Mouse (Mus musculus): Measurements from ENCODE around the gene Slc10a6. TPM values are rescaled to one million over a fixed set of nuclear protein-coding genes. Genes with fewer than 3 reads are reported as not detected.

Slc10a6 gene
- under 1 TPM; 0.15 to 0.18 TPM for total RNA-seq (2021)

DNA sequence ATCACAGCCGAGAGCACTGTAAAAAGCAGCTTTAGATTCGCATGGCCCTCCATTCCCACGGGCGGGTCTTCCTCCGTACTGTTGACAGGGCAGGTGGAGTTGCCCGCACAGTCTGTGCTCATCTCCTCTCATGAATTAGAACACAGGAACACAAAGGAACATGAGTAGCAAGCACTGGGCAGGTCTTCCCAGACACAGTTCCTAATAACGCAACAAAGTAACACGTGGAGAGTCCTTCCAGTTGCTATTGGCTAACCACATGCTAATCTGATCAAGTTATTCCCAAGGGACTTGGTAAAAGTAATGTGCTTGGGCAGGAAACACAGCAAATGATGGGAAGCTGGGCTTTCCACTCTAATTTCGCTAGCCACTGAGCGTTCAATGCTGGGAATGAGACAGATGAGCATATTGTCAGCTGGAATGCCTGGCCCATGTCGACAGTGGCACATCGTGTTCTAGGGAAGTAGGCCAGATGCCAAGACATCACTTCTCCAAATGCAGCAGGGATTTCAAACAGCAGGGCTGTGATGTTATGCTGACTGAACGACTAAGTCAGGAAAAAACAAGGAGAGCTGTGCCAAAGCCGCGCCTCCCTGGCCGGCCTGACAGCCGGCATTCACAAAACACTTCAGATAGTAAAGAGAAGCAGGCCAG, at the start of gene Slc10a6:
Gene Slc10a6 (minus strand): TSS at position 293 of the 654 bp plus-strand sequence.
- DNase-seq (ENCODE audit: low spot score in 2 of 2) = peak; percentile 41 to 65
- intact Hi-C loops (cut with DNase I) = no loop called here

GRCm38 (mm10) chr5:103678974-103679373, 49.8 kb upstream of the Slc10a6 start:
- intact Hi-C loops (cut with DNase I) = no loop called here
- DNase-seq (ENCODE audit: low spot score in 2 of 2) = no peak

DNA sequence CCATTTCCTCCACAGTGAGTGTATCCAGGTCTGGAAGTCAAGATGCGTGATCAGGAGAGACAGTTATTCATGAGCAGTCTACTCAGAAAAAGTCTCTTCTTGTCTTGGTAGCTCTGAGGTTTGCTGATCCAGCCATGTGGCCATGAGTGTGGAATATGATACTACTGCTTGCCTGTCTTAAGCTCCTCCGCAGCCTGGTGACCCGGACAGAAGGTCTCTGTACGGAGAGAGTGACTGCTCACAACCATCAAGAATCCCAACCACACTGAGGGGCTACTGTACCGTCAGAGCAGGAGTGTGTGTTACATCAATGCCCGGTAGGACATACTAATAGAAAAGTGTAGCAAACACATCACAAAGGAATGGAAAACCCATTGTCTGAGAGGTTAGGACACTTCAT, 48.7 kb upstream of the Slc10a6 start:
- intact Hi-C loops (cut with DNase I) = no loop called here
- DNase-seq (ENCODE audit: low spot score in 2 of 2) = no peak

DNA sequence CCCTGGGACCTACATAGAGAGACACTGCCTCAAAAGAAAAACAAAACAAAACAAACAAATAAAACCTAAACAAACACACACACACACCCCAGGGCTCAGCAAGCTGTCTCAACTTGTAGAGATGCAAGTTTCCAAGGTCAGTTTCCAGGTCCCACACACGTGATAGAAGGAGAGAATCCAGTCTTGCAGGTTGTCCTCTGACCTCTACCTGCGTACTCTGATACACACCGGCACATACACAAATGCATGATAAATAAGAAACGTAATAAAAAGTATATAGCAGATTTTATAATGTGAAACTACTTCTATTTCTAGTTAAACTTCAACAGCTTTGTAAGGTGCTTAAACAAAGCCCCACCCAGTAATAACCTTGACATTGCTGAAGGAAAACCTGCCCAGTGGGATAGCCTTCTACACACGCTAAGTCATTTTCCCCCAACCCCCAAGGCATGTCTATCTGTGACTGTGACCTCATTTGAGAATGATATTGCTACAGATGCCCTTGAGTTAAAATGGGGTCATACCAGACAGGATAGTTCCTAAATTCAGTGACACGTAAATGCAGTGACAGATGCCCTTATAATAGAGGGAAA, 47.2 kb upstream of the Slc10a6 start:
- no peak for DNase-seq (ENCODE audit: low spot score in 2 of 2)
- intact Hi-C loops (cut with DNase I) = no loop called here

- intact Hi-C loops (cut with DNase I) = no loop called here
- DNase-seq (ENCODE audit: low spot score in 2 of 2) = no peak
Observed at GRCm38 (mm10) chr5:103674482-103674881, 45.3 kb upstream of the Slc10a6 start.

- intact Hi-C loops (cut with DNase I) = no loop called here
Observed at GRCm38 (mm10) chr5:103673611-103674010, 44.4 kb upstream of the Slc10a6 start.

DNA sequence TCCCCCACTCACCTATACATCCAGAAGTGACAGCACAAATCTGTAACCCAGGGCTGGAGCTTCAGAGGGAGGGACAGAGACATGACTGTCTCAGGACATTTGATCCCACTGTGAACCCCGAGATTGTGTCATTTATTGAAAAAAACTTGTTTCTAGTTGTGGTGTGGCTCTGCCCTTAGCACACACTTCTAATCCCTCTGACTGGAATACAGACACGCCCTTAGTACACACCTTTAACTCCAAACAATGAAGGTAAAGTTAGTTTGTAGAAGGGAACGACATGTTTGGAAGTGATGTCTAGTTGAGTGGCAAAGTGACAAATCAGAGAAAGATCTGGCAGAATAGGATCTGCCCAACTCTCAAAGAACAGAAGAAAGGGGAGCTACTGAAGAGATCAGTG, 42.7 kb upstream of the Slc10a6 start:
- DNase-seq (ENCODE audit: low spot score in 2 of 2) = no peak
- intact Hi-C loops (cut with DNase I) = no loop called here

More at GRCm38 (mm10) chr5:103673611-103674010, 44.4 kb upstream of the Slc10a6 start:
- DNase-seq (ENCODE audit: low spot score in 2 of 2) = no peak

- no peak for DNase-seq (ENCODE audit: low spot score in 2 of 2)
- intact Hi-C loops (cut with DNase I) = no loop called here
Observed at GRCm38 (mm10) chr5:103665876-103666275, 36.7 kb upstream of the Slc10a6 start.

- intact Hi-C loops (cut with DNase I) = no loop called here
- no peak for DNase-seq (ENCODE audit: low spot score in 2 of 2)
Observed at GRCm38 (mm10) chr5:103664932-103665331, 35.7 kb upstream of the Slc10a6 start.

DNA sequence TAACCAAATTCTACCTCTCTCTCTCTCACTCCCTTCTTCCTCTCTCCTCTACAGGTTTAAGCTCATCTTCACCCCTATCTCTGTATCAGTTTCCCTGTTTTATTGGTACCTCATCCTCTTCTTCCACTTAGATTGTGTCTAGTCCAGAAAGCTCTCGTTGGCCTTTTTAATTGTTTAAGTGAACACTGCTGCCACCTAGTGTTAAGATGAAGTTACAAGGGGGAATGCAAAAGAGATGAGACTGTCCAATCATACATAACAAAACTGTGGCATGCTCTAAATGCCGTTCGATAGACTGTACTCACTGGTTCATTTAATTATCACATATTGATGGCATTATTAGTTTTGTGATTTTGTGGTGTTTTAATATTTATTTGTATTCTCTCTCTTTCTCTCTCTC, 30.4 kb upstream of the Slc10a6 start:
- intact Hi-C loops (cut with DNase I) = no loop called here
- DNase-seq (ENCODE audit: low spot score in 2 of 2) = no peak

DNA sequence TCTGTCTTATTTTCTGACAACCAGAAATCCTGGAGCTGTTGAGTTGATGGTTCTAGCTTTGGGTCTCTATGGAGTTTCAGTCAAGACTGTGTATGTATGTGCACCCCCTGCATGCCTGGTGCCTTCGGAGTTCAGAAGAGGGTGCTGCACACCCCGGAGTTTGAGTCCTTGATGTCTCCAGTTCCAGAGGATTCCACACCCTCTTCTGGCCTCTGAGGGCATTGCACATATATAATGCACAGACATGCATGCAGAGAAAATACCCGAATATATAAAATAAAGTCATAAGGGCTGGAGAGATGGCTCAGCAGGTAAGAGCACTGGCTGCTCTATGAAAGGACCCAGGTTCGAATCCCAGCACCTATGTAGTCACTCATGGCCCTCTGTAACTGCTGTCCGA, 29.7 kb upstream of the Slc10a6 start:
- DNase-seq (ENCODE audit: low spot score in 2 of 2) = no peak

DNA sequence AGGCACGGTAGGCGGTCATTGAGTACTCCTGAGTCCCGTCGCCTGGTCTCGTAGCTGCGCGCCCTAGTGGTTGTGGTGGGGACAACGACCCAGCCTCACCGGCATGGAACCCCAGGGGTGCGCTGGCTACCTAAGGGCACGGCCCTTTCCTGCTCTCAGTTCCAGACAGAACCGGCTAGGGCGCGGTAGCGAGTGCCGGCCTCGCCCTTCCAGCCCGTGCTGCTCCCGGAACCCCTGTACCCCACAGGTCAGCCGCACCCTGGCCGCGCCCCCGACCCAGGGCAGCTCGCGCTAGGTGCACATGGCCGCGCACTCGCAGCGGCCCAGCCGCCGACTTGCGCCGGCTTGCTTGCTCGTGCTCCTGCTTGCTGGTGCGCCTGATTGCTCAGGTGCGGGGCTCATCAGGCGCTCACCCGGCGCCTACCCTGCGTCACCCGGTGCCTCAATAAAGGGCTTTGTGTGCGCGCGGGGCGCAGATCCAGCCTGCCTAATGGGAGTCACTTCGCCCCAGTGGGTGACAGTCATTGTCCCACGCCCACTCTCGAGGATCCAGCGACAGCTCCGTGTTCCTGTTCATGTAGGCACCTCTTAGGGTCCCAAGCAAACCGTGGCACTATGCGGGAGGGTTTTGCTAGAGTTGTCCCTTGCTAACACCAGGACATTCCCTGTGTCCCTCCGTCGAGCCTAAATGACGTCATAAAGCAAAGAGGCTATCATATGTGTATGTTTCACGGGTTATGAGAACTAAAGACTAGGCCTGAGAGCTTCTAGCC, 26.3 kb upstream of the Slc10a6 start, which contains the start of gene 1700016H13Rik:
Gene 1700016H13Rik (minus strand): TSS at position 665 of the 773 bp plus-strand sequence.
- DNase-seq (ENCODE audit: low spot score in 2 of 2) = peak; percentile 26 to 28
- intact Hi-C loops (cut with DNase I) = no loop called here

More for the DNA sequence above, 29.7 kb upstream of the Slc10a6 start:
- intact Hi-C loops (cut with DNase I) = loop anchor here (1.0 kb wide), 1 partner anchor 303 kb away; no protein-coding TSS in a partner anchor

GRCm38 (mm10) chr5:103654780-103655179, 25.6 kb upstream of the Slc10a6 start:
- DNase-seq (ENCODE audit: low spot score in 2 of 2) = no peak
- intact Hi-C loops (cut with DNase I) = no loop called here

DNA sequence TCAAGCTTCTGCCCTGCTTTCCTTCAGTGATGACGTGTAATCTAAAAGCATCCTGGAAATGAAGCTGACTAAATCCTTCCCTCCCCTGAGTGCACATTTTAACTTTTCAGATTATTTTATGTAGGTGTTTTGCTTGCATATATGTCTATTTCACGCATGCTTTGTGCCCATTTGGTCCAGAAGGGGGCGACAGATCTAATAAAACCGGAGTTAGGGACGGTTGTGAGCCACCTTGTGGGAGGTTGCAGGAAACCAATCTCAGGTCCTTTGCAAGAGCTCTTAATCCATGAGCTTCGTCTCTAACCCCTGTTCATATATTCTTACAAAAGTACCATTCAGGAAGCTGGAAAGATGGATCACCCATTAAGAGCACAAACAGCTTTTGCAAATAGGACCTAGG, 25.0 kb upstream of the Slc10a6 start:
- DNase-seq (ENCODE audit: low spot score in 2 of 2) = no peak
- intact Hi-C loops (cut with DNase I) = no loop called here

DNA sequence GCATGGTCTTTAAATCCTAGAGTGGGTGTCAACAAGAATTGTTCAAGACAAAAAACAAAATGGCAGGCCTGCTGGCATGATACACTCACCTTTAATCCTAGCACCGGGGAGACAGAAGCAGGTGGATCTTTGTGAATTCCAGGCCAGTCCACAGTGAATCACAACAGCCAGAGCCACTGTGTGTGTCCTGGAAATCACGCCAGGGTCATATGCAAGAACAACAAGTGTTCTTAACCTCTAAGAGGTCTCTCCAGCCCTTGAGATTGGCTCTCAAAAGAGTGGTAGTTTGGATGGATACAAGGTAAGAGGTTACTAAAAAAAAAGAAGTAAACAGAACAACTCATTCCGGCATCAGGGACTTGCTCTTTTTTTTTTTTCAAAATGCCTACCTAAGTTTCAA, 18.1 kb upstream of the Slc10a6 start:
- DNase-seq (ENCODE audit: low spot score in 2 of 2) = no peak
- intact Hi-C loops (cut with DNase I) = no loop called here

DNA sequence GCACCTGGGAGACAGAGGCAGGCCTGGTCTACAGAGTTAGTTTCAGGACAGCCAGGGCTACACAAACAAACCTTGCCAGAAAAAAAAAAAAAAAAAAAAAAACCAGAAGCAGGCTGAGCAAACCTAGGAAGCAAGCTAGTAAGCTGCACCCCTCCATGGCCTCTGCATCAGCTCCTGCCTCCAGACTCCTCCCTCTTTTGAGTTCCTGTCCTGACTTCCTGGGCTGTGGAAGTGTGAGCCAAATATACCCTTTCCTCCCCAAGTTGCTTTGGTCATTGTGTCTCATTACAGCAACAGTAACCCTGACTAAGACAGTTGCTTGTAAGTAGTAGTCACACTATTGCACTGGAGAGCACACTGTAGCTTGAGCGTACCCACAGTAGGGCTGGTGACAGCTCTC, 15.0 kb upstream of the Slc10a6 start:
- intact Hi-C loops (cut with DNase I) = no loop called here
- DNase-seq (ENCODE audit: low spot score in 2 of 2) = no peak

DNA sequence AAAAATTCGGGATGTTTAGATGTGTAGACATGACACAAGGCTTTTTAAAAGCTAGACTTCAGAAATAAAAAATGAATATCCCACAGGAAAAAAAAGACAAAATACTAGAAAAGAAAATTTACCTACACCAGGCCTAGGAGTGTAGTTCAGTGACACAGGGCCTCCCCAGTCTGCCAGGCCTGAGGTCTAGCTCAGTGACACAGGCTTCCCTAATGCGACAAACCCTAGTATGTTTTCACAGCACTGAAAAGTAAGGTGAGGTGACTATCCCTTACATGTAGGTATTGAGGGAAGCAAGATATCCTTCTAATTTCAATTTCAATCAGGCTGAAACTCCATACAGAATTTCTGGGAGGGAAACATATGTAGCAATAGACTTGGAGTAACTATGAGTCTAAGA, 8.0 kb upstream of the Slc10a6 start:
- no peak for DNase-seq (ENCODE audit: low spot score in 2 of 2)
- intact Hi-C loops (cut with DNase I) = no loop called here

- DNase-seq (ENCODE audit: low spot score in 2 of 2) = no peak
- intact Hi-C loops (cut with DNase I) = no loop called here
Observed at GRCm38 (mm10) chr5:103629854-103630580, 814 bp upstream of the Slc10a6 start.

- intact Hi-C loops (cut with DNase I) = no loop called here
- no peak for DNase-seq (ENCODE audit: low spot score in 2 of 2)
Observed at GRCm38 (mm10) chr5:103628499-103628898, 704 bp downstream of the Slc10a6 start.

DNA sequence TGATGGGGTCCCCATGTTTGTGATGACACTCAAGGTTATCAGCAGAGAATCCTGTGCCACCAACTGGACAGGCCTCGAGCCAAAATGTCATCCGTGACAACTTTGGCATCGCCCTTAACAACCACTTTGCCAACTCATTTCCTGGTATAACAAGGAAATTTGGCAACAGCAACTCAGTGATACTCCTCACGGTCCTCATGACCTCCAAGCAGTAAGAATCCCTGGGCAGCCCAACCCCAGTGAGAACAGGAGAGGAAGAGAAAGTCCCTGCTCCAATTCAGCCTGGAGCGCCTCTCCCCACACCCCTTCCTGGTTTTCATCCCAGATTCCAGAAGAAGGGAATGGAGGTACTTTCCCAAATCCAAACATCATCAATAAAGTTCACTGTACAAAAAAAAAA, 4.4 kb downstream of the Slc10a6 start:
- DNase-seq (ENCODE audit: low spot score in 2 of 2) = no peak

More for the DNA sequence above, 4.4 kb downstream of the Slc10a6 start:
- intact Hi-C loops (cut with DNase I) = no loop called here

All from left cerebral cortex, postnatal 36 days (tissue).